Mouse (Mus musculus) neural tube, embryonic 13.5 days (tissue): ENCODE results near the gene Dnajc11. TPM values are rescaled to one million over a fixed set of nuclear protein-coding genes. Genes with fewer than 3 reads are reported as not detected.
A peak's percentile ranks its signal among the peaks of the same experiment; 100 is the strongest.

Experiments
- ATAC-seq: fragments of 200-750 bp; cut with Nextera tagmentation; 2 replicates; pipeline ENCODE4 v1.8.0; 2017; ENCODE audit warnings: low read depth, mild to moderate bottlenecking, moderate TSS enrichment, moderate library complexity
- H3K27ac ChIP-seq: fragments of 300-500 bp; sonication (generic); replicated peaks from 2 replicates; pipeline ENCODE4 v1.5.1; 2015; ENCODE audit warnings: moderate library complexity, mild to moderate bottlenecking, inconsistent platforms
- H3K27me3 ChIP-seq: fragments of 300-500 bp; sonication (generic); 2 replicates; pipeline ENCODE4 v1.6.1; 2015; ENCODE audit warnings: mild to moderate bottlenecking, inconsistent platforms
- H3K36me3 ChIP-seq: fragments of 300-500 bp; sonication (generic); 2 replicates; pipeline ENCODE4 v1.6.1; 2015; ENCODE audit warnings: mild to moderate bottlenecking, inconsistent platforms
- H3K4me1 ChIP-seq: fragments of 300-500 bp; sonication (generic); replicated peaks from 2 replicates; pipeline ENCODE4 v1.6.1; 2015; ENCODE audit warnings: inconsistent platforms
- H3K4me2 ChIP-seq: fragments of 300-500 bp; sonication (generic); 2 replicates; pipeline ENCODE4 v1.6.1; 2015; ENCODE audit warnings: inconsistent platforms, mild to moderate bottlenecking, moderate library complexity
- H3K4me3 ChIP-seq: fragments of 300-500 bp; sonication (generic); 2 replicates; pipeline ENCODE4 v1.5.1; 2015; ENCODE audit warnings: mild to moderate bottlenecking, inconsistent platforms
- H3K9ac ChIP-seq: fragments of 300-500 bp; sonication (generic); 2 replicates; pipeline ENCODE4 v1.6.1; 2015; ENCODE audit warnings: moderate library complexity, mild to moderate bottlenecking, inconsistent platforms
- H3K9me3 ChIP-seq: fragments of 300-500 bp; sonication (generic); 2 replicates; pipeline ENCODE4 v1.6.1; 2016; ENCODE audit warnings: inconsistent platforms
- WGBS: fragments of 180-500 bp; shearing (Covaris S2); methylation state at CpG from one replicate; pipeline ENCODE4 v1.1.7; 2015; 5-methylcytosine and 5-hydroxymethylcytosine counted together
- polyA plus RNA-seq: library from polyadenylated mRNA; unstranded; fragments of >200 nt; fragmentation: Nextera tagmentation; extraction: Ambion mirVana; gene quantifications from 2 replicates; pipeline ENCODE4 v1.2.1, GENCODE M21; 2015

Dnajc11 gene
- polyA plus RNA-seq, 1 experiment from 2014 or later = 79.6 TPM

DNA sequence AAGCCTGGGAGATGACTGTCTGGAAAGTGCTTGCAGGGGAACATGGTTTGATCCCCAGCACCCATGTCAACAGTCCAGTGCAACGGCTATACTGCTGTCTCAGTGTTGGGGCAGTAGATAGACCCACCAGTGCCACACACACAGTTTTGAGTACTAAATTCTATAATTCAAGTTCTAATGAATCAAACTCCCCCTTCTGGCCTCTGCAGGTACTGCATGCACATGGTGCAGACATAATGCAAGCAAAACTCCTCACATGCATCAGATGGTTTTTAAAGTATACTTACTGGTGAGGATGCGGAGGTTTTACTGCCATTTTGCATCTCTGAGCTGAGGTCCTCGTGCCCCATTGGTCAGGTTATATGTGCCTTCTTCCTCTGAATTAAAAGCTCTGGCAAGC is 42.0 kb downstream of the Dnajc11 start:
- H3K36me3 ChIP-seq = peaks cover 73% of the 10 kb centered on the region
- no peak for ATAC-seq

DNA sequence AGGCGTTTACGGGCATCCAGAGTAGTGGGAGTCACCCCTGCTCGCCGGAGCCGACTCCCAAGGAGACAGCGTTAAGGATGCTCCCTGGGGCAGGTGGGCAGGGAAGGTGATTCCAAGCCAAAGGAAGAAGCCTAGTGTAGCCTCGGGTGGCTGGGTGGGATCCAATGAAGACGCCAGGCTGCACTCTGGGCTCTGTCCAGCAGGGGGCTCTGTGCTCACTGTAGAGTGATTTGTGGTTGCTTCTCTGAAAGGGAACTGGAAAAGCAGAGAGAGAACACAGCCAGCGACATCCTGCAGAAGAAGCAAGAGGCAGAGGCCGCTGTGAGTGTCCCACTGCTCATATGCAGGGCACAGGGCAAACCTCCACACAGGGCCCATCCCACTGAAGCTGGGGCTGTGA is 44.3 kb downstream of the Dnajc11 start:
- Histone ChIP-seq H3K27me3 (no peaks in the 10 kb centered on the region), H3K9ac (no peak overlapping the region)
- 37% methylated on average over 10 of the region's 10 CpGs for WGBS

More for the DNA sequence above, 42.0 kb downstream of the Dnajc11 start:
- Histone ChIP-seq H3K4me3 (no peak overlapping the region), H3K9me3 (no peaks in the 10 kb centered on the region), H3K9ac (no peak overlapping the region), H3K27me3 (no peaks in the 10 kb centered on the region), H3K4me1 (peaks cover 4% of the 10 kb centered on the region), H3K4me2 (no peak overlapping the region), H3K27ac (no peak overlapping the region)
- WGBS = 88% methylated on average over 3 of the region's 3 CpGs

GRCm38 (mm10) chr4:151980699-151981098 is 47.2 kb downstream of the Dnajc11 start:
- Histone ChIP-seq H3K9ac (no peak overlapping the region), H3K4me1 (peaks cover 9% of the 10 kb centered on the region), H3K27ac (no peak overlapping the region), H3K4me3 (no peak overlapping the region), H3K4me2 (no peak overlapping the region), H3K27me3 (no peaks in the 10 kb centered on the region), H3K9me3 (no peaks in the 10 kb centered on the region), H3K36me3 (peaks cover 67% of the 10 kb centered on the region)
- WGBS = 82% methylated on average over 8 of the region's 8 CpGs
- no peak for ATAC-seq

More for the DNA sequence above, 44.3 kb downstream of the Dnajc11 start:
- Histone ChIP-seq H3K4me3 (no peak overlapping the region), H3K27ac (peak overlapping the region; percentile 78), H3K4me1 (peaks cover 9% of the 10 kb centered on the region), H3K36me3 (peaks cover 78% of the 10 kb centered on the region), H3K4me2 (no peak overlapping the region), H3K9me3 (no peaks in the 10 kb centered on the region)
- 0 out of 2 replicates have a peak, but pooled peaks have one; percentile 10 for ATAC-seq

DNA sequence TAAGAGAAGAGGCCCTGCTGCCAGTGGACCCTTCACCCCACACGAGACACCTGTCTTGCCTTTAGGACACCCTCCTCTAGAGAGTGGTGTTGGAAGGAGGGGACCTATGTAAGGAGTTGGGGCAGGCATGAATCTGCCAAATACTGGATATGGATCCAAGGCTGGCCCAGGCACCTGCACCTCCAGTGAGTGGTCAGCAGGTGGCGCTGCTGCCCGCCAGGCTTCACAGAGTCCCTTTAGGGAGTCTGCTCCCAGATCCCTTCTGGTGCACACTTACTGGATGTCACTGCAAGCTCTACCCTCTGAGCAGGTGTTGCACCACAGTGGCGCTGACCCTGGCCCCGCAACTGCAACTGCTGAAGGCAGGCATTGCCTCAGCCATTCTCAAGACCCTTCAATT is 47.9 kb downstream of the Dnajc11 start:
- Histone ChIP-seq H3K9ac (no peak overlapping the region), H3K4me2 (no peak overlapping the region), H3K36me3 (peaks cover 64% of the 10 kb centered on the region), H3K27me3 (no peaks in the 10 kb centered on the region), H3K4me1 (peaks cover 16% of the 10 kb centered on the region), H3K4me3 (no peak overlapping the region), H3K9me3 (no peaks in the 10 kb centered on the region), H3K27ac (peak overlapping the region; percentile 24)
- 14% methylated on average over 5 of the region's 5 CpGs for WGBS
- peak; percentile 54 for ATAC-seq

- H3K27me3 ChIP-seq = no peaks in the 10 kb centered on the region
- H3K9ac ChIP-seq = no peak overlapping the region
- WGBS = 66% methylated on average over 17 of the region's 17 CpGs
- H3K4me1 ChIP-seq = peaks cover 30% of the 10 kb centered on the region
- no peak for ATAC-seq
- H3K4me3 ChIP-seq = no peak overlapping the region
- no peak overlapping the region for H3K4me2 ChIP-seq
- peaks cover 55% of the 10 kb centered on the region for H3K36me3 ChIP-seq
- no peaks in the 10 kb centered on the region for H3K9me3 ChIP-seq
- H3K27ac ChIP-seq = no peak overlapping the region
Observed at GRCm38 (mm10) chr4:151983043-151983442, 49.6 kb downstream of the Dnajc11 start.

- Histone ChIP-seq H3K4me2 (no peak overlapping the region), H3K36me3 (peaks cover 52% of the 10 kb centered on the region), H3K9ac (0 out of 2 replicates have a peak overlapping the region, but pooled peaks have one; percentile 17), H3K9me3 (no peaks in the 10 kb centered on the region), H3K27me3 (no peaks in the 10 kb centered on the region), H3K4me1 (peaks cover 30% of the 10 kb centered on the region), H3K4me3 (no peak overlapping the region), H3K27ac (no peak overlapping the region)
- no peak for ATAC-seq
- 40% methylated on average over 8 of the region's 9 CpGs for WGBS
Observed at GRCm38 (mm10) chr4:151983560-151983959, 50.1 kb downstream of the Dnajc11 start.

GRCm38 (mm10) chr4:151985886-151986285 is 52.4 kb downstream of the Dnajc11 start:
- H3K4me3 ChIP-seq = no peak overlapping the region
- no peaks in the 10 kb centered on the region for H3K9me3 ChIP-seq
- peak overlapping the region; percentile 31; the same call in 1 of the 2 replicates for H3K9ac ChIP-seq
- H3K4me1 ChIP-seq = peaks cover 35% of the 10 kb centered on the region
- no peak overlapping the region for H3K4me2 ChIP-seq
- peaks cover 41% of the 10 kb centered on the region for H3K36me3 ChIP-seq
- no peaks in the 10 kb centered on the region for H3K27me3 ChIP-seq
- ATAC-seq = no peak
- no peak overlapping the region for H3K27ac ChIP-seq
- 28% methylated on average over 10 of the region's 10 CpGs for WGBS

DNA sequence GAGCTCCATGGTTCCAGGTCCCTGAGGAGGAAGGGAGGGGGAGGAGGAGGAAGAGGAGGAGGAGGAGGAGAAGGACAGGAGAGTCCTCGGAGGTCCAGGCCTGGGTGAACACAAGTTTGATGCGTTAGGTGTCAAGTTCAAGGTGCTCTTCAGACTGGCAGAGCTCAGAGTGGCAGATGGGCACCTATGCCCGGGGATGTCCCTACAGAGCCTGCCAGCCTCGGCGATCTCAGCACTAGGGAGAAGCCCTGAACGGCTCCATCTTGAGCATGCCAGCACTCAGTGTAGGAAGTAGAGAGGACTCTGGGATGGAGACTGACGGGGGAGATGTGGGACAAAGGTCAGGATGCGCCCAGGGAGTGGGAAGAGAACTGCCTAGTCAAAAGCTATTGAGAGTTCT is 53.2 kb downstream of the Dnajc11 start:
- Histone ChIP-seq H3K4me3 (no peak overlapping the region), H3K9me3 (no peaks in the 10 kb centered on the region), H3K4me1 (peaks cover 32% of the 10 kb centered on the region), H3K27ac (no peak overlapping the region), H3K36me3 (peaks cover 45% of the 10 kb centered on the region), H3K27me3 (no peaks in the 10 kb centered on the region), H3K9ac (no peak overlapping the region), H3K4me2 (no peak overlapping the region)
- WGBS = 68% methylated on average over 8 of the region's 8 CpGs
- no peak for ATAC-seq

DNA sequence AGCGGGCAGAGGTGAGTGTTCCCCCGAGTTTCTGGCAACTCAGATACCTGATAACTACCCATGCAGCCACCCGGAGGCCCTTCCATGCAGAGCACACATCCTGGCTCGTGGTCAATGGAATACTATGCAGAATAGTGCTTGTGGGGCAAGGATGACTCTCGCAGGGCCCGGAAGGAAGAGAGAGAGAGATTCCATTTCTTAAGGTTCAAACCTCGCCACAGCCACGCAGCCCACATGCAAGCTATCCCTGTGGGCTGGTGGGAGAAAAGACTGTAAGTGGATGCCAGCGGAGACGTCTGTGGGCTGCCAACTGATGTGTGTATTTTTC is 54.5 kb downstream of the Dnajc11 start:
- peaks cover 49% of the 10 kb centered on the region for H3K36me3 ChIP-seq
- ATAC-seq = 0 out of 2 replicates have a peak, but pooled peaks have one; percentile 1
- no peaks in the 10 kb centered on the region for H3K9me3 ChIP-seq
- peak overlapping the region; percentile 83 for H3K4me3 ChIP-seq
- H3K27me3 ChIP-seq = no peaks in the 10 kb centered on the region
- 23% methylated on average over 10 of the region's 10 CpGs for WGBS
- H3K4me1 ChIP-seq = peaks cover 30% of the 10 kb centered on the region
- H3K27ac ChIP-seq = peak overlapping the region; percentile 83
- H3K4me2 ChIP-seq = peak overlapping the region; percentile 72
- peak overlapping the region; percentile 96 for H3K9ac ChIP-seq

DNA sequence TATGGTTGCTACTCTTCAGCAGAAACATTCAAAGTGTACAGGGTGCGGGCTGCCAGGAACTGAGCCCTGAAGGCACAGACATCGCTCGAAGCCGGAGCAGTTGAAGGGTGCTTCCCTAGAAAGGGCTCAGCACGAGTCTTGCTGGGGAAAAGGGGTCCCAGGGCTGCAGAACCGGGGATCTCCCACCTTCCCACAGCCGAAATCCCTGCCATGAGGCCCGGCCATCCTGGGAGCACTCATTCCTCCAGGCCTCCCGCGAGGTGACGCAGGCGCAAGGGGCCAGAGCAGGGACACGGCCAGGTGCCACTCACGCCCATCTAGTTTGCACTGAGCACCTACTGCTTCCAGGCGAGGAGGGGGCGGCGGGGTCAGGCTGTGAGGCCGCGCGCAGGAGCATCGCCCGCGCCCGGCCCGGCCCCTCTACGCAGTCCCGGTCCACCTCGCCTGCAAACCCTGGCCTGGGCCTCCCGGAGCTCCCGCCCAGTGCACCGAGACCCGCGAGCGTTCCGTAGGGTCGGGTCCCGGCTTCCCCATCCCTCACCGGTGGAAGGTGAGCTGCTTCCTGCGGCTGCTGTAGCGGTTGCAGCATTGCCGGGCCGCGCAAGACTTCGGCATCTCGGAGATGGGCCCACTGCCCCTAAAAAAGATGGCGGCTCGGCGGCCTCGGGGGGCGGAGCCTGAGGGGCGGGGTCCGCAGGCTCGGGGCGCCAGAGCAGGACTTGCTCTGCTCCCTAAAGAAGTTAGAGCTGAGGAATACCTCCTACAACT is 55.0 kb downstream of the Dnajc11 start, which contains the start of gene Thap3:
Gene Thap3 (minus strand): TSS at position 656 of the 768 bp plus-strand sequence.
- no peaks in the 10 kb centered on the region for H3K9me3 ChIP-seq
- WGBS = under 1% methylated on average over 54 of the region's 54 CpGs

GRCm38 (mm10) chr4:151989110-151989488 is 55.6 kb downstream of the Dnajc11 start:
- H3K36me3 ChIP-seq = peaks cover 46% of the 10 kb centered on the region
- peak overlapping the region; percentile 83 for H3K4me3 ChIP-seq
- H3K27me3 ChIP-seq = no peaks in the 10 kb centered on the region
- H3K4me2 ChIP-seq = peak overlapping the region; percentile 72
- H3K9me3 ChIP-seq = no peaks in the 10 kb centered on the region
- peak overlapping the region; percentile 83; the same call in 1 of the 2 replicates for H3K27ac ChIP-seq
- WGBS = 31% methylated on average over 6 of the region's 6 CpGs
- H3K4me1 ChIP-seq = peaks cover 40% of the 10 kb centered on the region
- ATAC-seq = peak; percentile 8; the same call in 1 of the 2 replicates
- H3K9ac ChIP-seq = peak overlapping the region; percentile 96

More for the DNA sequence above, 55.0 kb downstream of the Dnajc11 start, which contains the start of gene Thap3:
- H3K4me1 ChIP-seq = peaks cover 34% of the 10 kb centered on the region
- ATAC-seq = peak; percentile 75
- peaks cover 49% of the 10 kb centered on the region for H3K36me3 ChIP-seq
- peak within 1 kb of the TSS; percentile 96 for H3K9ac ChIP-seq
- H3K4me3 ChIP-seq = peak within 1 kb of the TSS; percentile 83
- H3K27ac ChIP-seq = peak within 1 kb of the TSS; percentile 83
- H3K27me3 ChIP-seq = no peaks in the 10 kb centered on the region
- peak within 1 kb of the TSS; percentile 72 for H3K4me2 ChIP-seq

DNA sequence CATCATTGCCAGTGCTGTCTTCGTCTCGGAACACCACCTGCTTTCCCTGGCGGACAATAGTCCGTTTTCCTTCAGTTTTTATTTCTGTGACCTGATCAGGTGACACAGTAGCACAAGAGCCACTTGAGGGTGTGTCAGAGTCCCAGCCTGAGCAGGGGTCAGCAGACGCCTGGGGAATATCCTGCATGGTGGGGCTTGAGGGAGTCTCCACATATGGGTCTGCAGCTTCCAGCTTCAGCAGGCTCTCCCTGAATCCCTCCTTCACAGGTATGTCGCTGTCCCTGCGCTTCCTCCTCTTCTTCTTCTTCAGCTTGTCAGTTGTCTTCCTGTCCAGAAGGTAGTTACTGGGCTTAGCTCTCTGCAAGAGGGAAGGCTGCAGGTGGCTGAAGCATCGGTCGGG is 58.6 kb downstream of the Dnajc11 start:
- Histone ChIP-seq H3K36me3 (peaks cover 34% of the 10 kb centered on the region), H3K4me3 (no peak overlapping the region), H3K4me2 (no peak overlapping the region), H3K9ac (no peak overlapping the region), H3K9me3 (no peaks in the 10 kb centered on the region), H3K27ac (no peak overlapping the region), H3K27me3 (no peaks in the 10 kb centered on the region), H3K4me1 (peaks cover 37% of the 10 kb centered on the region)
- ATAC-seq = no peak
- WGBS = 93% methylated on average over 9 of the region's 9 CpGs
